Mouse (Mus musculus): ENCODE data around the gene Akap13. TPM values are rescaled to one million over a fixed set of nuclear protein-coding genes. Genes with fewer than 3 reads are reported as not detected.

The Akap13 gene
- polyA plus RNA-seq, 1 experiment from 2014 or later = 33.4 TPM

Small RNA genes within 50 kb of the gene (microRNA-seq; reads per million reads assigned to microRNA genes)
- not detected for gene Gm23251

Other genes with a start within 250 kb of the Akap13 start
- 0.06 and 0.07 TPM in 2 replicates for gene Sv2b, start 146.3 kb upstream of the Akap13 start, polyA plus RNA-seq (2015; fragmentation: Nextera tagmentation; extraction: Ambion mirVana)

Measured in liver, embryonic 13.5 days (tissue).